Mouse (Mus musculus): ENCODE results near the gene Pde1c.

Gene Pde1c

DNA sequence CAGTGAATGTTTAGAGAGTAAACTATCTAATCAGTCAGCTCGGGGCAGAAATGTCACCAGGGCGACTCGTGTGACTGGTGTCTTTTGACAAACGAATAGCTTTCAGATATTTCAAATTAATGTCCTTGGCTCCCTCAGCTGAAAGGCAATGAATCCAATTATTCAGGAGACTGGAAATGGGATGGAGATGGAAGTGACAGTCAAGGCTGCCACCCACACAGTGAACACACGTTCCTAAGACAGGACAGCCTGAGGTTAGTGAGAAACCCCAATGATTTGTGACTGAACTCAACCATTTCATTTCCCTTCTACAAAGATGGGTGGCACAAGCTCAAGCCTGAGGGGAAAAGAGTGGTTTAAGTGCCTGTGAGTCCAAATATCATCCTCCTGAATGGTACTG is 470.5 kb downstream of the Pde1c start:
- DNase-seq (ENCODE audit: low read depth, low spot score): no peak

DNA sequence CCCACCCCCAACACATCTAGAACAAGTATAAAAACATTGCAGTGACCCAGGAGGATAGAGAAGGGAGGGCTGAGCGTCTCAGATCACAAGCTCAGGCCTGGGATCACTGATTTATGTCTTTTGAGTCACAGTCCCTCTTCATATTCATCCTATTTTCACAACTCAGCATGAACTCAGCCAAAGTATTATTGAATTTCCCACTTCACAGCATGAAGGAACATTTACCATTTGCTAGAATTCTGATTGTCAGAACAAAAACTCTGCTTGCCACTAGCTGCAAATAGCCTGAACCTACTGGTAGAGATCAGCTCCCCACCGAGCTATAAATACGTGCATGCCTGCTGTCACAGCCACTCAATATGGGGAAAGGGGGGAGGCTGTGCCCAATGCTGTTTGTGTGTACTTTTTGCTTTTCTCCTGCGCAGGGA is 492.5 kb downstream of the Pde1c start:
- peak; percentile 45 for DNase-seq (ENCODE audit: low read depth, low spot score)

DNA sequence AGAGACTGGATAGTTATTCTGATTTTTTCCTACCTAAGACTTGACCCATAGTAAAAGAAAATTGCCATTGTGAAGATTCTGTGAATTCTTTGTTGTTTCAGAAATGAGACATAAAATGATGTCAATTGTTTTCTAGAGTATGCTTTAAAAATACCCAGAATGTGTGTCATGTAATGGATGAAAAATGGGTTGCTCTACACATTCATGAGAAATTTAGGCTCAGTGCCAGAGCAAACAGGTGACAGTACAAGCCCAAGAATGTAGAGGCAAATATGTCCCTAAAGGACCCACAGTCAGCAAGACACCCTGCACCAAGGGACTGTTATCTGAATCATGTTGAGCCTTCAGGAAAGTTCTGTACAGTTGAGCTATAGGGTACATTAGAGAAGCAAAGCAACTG is 500.4 kb downstream of the Pde1c start:
- no peak for DNase-seq (ENCODE audit: low read depth, low spot score)

DNA sequence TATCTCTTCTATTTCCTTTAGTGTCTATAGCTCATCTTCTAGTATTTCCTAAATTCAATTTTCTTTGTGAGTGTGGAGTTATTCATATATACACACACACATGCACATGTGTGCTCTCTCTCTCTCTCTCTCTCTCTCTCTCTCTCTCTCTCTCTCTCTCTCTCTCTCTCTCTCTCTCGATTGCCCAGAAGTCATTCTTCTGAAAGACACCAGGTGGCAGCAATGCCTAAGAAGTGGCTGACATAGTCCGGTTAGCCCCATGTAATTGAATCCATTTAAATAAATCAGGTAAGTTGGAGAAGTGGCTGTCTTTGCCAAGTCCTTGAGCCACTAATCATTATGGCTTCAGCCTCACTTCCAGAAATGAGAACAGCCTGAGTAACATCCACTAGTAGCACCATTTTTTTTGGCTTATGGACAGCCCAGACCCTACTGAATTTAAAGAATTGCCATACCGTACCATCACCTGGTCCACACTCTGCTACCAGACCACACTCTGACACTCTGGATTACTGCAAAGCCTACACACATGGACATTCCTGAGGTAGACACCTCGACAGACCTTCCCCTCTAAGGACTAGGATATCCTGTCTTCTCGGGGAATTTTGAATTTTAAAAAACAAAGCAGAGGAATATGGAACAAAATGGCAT is 502.1 kb downstream of the Pde1c start:
- DNase-seq (ENCODE audit: low read depth, low spot score): peak; percentile 77

DNA sequence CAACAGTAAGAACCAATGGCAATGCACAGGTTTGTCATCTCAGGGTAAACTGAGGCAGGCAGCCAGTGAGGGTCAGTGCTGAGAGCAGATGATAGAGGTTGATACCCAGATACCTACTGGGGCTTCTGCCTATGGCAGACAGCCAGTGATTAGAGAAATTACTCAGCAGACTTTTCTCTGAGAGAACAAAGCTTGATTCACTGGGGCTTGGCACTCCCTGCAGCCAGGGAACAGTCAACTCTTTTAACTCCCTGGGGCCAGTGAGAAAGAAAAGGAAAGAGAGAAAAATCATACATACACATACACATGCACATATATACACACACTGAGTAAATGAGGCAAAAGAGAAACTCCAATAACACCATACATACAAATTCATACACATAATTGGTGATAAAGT is 505.2 kb downstream of the Pde1c start:
- DNase-seq (ENCODE audit: low read depth, low spot score): no peak

DNA sequence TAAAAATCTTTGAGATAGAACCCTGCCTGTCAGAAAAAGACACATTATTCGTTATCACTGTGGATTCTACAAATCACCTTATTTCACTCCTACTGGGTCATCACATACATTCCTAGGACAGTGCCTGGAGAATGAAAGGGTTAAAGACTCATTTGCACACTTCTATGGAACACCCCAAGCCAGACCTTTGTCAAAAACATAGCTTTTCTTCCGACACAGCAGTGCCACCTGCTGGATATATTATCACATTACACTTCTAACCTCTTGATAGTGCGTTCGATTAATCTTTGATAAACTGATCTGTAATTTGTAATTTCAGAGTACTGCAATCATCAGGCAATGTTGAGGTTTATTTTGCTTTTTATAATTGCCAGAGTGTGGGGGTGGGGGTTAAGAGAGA is 519.8 kb downstream of the Pde1c start:
- peak; percentile 62 for DNase-seq (ENCODE audit: low read depth, low spot score)

DNA sequence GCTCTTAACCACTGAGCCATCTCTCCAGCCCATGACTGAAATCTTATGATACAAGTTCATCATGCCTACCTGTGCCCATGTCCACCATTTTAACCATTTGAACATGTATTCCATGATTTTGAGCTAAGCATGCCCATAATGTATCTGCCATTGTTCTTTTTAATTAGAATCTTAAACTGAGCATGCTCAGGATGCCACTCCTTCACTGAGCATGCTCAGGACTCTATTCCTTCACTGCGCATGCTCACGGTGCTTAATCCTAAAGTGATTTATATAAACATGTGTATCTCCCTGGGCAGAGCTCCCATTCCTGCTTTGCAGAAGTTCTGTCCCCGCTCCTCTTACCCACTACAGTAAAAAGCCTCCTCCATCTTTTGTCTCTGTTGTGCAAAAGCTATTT is 520.3 kb downstream of the Pde1c start:
- no peak for DNase-seq (ENCODE audit: low read depth, low spot score)

DNA sequence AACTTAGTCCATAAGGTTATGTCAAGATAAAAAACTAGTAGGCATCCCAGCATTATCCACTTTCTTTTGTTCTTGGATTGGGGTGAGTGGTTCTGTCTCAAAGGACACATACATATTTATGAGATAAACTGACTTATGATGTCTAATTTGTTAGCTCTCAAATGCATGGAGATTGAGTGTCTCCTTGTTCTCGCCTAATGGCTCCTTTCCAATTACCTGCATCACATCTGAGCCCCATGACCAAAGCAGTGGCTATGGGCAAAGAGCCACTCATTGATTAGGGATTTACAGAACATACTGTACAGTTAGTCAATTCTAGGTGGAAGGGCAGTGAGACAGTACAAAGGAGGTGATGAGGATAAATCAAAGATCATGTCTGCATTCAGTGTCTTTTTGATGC is 524.2 kb downstream of the Pde1c start:
- DNase-seq (ENCODE audit: low read depth, low spot score): peak; percentile 49

DNA sequence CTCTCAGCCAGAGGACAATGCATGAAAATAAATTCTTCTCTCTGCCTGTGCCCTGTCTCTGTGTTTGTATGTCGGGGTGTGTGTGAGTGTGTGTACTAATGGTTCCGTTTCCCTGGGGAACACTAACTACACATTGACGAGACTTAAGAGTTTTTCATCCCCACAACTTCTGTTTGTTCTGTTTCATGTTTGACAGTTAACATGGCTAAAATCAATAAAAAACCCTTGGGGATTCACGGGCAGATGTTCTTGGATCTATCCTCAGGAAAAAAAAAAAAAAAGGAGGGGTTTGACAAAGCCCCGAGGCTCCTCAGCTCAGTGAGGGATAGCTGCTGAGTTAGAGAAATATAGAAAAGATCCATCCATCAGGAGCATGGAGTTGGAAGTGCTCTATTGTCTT is 524.6 kb downstream of the Pde1c start:
- DNase-seq (ENCODE audit: low read depth, low spot score): peak; percentile 54

DNA sequence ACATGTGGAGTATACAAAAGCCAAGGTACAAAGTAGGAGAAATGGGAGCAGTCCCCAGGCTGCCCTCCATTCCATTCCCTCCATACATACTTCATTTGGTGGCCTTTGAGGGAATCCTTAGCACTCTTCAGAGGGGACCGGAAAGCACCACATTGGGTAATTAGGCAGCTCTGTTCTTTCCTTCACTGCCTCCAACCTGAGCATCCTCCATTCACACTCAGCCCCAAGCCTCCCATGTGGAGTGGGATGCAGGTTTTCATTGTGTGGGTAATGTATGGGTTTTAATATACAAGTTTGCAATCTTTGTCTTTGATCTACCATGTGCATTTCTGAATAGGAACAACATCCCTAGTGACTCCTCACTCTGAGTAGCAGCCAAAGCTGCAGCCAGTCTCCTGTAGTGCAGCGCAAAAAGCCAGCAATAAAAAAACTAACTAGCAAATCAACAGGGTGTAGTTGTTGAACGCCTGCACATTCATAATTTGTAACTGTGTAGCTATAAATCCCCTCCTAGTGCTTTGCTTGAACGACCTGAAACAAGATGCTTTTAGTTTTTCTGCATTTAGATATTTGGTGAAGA is 529.3 kb downstream of the Pde1c start:
- no peak for DNase-seq (ENCODE audit: low read depth, low spot score)

DNA sequence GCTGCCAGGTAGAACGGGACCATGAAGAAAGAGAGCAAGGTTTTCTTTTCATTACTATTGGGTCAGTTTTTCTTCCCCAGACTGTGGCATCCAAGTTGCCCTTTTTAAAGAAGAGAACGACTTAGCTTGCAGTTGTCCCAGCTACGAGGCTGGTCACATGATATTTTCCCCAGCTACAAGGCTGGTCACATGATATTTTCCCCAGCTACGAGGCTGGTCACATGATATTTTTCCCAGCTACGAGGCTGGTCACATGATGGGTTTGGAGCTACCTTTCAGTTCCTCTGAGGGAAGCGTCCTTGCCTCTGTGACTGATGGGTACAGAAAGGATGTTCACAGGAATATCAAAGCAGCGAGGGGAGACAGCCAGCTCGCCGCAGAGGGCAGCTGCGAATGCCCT is 533.8 kb downstream of the Pde1c start:
- no peak for DNase-seq (ENCODE audit: low read depth, low spot score)

DNA sequence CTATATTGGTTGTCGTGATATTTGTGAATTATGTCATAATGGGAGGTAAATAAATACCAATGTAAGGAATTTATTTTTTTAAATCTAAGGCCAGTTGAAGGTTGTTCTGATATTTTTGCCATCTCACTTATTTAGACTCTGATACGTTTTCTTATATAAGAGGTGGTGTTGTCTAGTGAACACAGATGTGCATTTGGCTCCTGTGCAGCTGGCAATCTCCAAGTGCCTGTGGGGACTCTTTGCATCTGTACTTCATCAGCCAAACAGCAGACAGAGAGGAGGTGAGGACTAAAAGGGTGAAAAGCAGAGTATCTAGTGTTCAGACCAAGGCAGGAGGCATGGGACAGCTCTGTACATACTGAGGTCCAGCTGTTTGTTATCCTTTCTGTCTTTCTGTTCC is 536.7 kb downstream of the Pde1c start:
- DNase-seq (ENCODE audit: low read depth, low spot score): no peak

DNA sequence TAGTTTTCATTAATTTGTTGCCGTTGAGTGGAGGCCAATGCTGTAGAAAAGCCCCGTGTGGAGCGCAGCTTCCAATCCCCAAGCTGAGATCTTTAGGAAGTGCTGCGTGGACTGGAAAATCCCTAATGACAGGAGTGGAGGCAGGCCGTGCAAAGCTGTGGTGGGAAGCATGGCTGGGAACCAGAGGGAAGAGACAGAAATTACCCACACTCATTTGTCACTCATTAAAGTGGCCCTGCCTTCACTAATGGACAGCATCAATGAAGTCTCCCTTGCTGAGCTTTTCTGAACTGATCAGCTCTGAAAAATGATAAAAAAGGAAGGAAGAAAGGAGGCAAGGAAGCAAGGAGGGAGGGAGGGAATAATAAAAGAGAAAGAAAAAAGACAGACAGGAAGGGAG is 538.9 kb downstream of the Pde1c start:
- DNase-seq (ENCODE audit: low read depth, low spot score): no peak

DNA sequence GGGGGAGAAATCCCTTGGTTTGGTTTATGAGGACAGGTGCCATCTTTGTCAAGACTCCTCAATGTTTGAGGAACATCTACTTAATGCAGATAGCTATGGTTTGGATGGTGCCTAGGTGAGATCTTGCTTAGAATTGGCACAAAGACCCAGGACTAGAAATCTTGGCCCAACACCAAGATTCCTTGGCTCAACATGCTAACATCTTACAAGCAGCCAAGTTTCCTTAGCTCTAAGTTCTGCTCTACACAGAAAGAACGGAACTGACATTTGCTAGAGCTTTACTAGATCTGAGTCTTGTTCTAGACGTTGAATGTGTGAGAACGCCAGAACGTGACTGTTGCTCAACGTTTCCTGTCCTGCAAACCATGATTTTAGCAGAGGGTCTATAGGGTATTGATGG is 540.9 kb downstream of the Pde1c start:
- no peak for DNase-seq (ENCODE audit: low read depth, low spot score)

DNA sequence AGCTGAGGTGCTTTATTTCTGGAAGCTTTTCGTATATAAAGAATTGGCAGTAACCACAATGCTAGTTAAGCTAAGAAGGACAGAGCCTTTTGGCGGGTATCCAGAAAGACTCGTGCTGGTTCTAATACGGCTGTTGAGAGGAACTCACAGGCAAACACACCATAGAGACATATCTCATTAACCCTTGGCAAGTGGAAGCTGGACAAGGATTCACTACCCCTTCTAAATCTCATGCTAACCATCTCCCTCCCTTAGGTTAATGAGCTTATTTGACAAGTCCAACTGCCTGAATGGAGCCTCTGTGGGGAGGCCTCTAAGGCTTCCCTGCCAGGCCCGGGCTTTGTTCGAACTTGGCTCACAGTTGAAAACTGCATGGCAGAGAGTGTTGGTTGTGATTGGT is 541.6 kb downstream of the Pde1c start:
- no peak for DNase-seq (ENCODE audit: low read depth, low spot score)

DNA sequence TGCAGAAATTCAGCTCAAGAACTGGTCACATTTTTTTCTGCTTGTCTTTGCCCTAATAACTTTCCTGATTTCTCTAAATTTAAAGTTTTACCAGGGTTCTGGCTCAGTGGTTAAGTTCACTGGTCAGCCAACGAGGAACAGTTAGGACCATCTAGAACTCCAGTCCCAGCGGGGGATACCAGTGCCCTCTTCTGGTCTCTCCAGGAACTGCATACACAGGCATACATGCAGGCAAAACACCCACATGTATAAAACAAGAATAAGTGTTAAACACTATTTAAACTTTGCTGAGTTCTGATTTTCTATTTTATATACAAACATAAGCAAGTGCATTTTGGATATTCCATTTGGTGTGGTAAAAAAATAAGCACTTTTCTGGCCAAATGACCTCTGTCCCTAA is 543.4 kb downstream of the Pde1c start:
- DNase-seq (ENCODE audit: low read depth, low spot score): no peak
